Mouse (Mus musculus) kidney, postnatal 0 days (tissue): ENCODE measurements around the gene Cdk16. TPM values are rescaled to one million over a fixed set of nuclear protein-coding genes. Genes with fewer than 3 reads are reported as not detected.
A peak's percentile ranks its signal among the peaks of the same experiment; 100 is the strongest.
"Not testable (repeated sequence)": the region's sequence is repeated elsewhere in the genome, so short reads cannot be mapped to it uniquely, and the experiment has no call there.

Source experiments
- ATAC-seq: fragments of 200-750 bp; cut with Nextera tagmentation; replicated peaks from 2 replicates; pipeline ENCODE4 v1.8.0; 2017; ENCODE audit warnings: low read depth, moderate number of reproducible peaks, moderate TSS enrichment, moderate library complexity; ENCODE audit not compliant: low FRiP score
- DNase-seq: peaks from one replicate; pipeline ENCODE4 v3.0.0-alpha.2; 2016; ENCODE audit warnings: low spot score
- H3K27ac ChIP-seq: fragments of 300-500 bp; sonication (generic); 2 replicates; pipeline ENCODE4 v1.5.1; 2014; ENCODE audit warnings: mild to moderate bottlenecking
- H3K27me3 ChIP-seq: fragments of 300-500 bp; sonication (generic); 2 replicates; pipeline ENCODE4 v1.6.1; 2014; ENCODE audit warnings: low read length, mixed read lengths; ENCODE audit not compliant: insufficient read depth
- H3K36me3 ChIP-seq: fragments of 300-500 bp; sonication (generic); 2 replicates; pipeline ENCODE4 v1.6.1; 2014; ENCODE audit warnings: low read length, mixed read lengths; ENCODE audit not compliant: insufficient read depth
- H3K4me1 ChIP-seq: fragments of 300-500 bp; sonication (generic); replicated peaks from 2 replicates; pipeline ENCODE4 v1.6.1; 2014; ENCODE audit warnings: antibody characterized with exemption, low read length, mixed read lengths; ENCODE audit not compliant: insufficient read depth
- H3K4me2 ChIP-seq: fragments of 300-500 bp; sonication (generic); 2 replicates; pipeline ENCODE4 v1.6.1; 2014; ENCODE audit warnings: mild to moderate bottlenecking, low read length, moderate library complexity, mixed read lengths
- H3K4me3 ChIP-seq: fragments of 300-500 bp; sonication (generic); replicated peaks from 2 replicates; pipeline ENCODE4 v1.5.1; 2014; ENCODE audit warnings: low read depth, low read length
- H3K9ac ChIP-seq: fragments of 300-500 bp; sonication (generic); 2 replicates; pipeline ENCODE4 v1.6.1; 2014; ENCODE audit warnings: low read depth, low read length
- H3K9me3 ChIP-seq: fragments of 300-500 bp; sonication (generic); replicated peaks from 2 replicates; pipeline ENCODE4 v1.6.1; 2016; ENCODE audit warnings: low read length, inconsistent platforms, mixed read lengths
- CTCF ChIP-seq: IDR thresholded peaks from 2 replicates; pipeline ENCODE4 v1.5.1; 2016; ENCODE audit warnings: antibody characterized with exemption, low read depth, mild to moderate bottlenecking, moderate library complexity
- WGBS: fragments of 180-500 bp; shearing (Covaris S2); extraction: QIAGEN DNeasy Blood & Tissue Kit; methylation state at CpG from one replicate; pipeline ENCODE4 v1.1.7; 2014; 5-methylcytosine and 5-hydroxymethylcytosine counted together
- polyA plus RNA-seq: library from polyadenylated mRNA; unstranded; fragments of >200 nt; fragmentation: Nextera tagmentation; extraction: Ambion mirVana; gene quantifications from 2 replicates; pipeline ENCODE4 v1.2.1, GENCODE M21; 2015

Cdk16 gene
- polyA plus RNA-seq, 1 experiment from 2014 or later: 81.6 TPM

GRCm38 (mm10) chrX:20692616-20693015, 4.9 kb downstream of the Cdk16 start:
- DNase-seq: no peak
- H3K27ac ChIP-seq: no peak overlapping the region
- H3K4me1 ChIP-seq: no peaks in the 10 kb centered on the region
- no peaks in the 10 kb centered on the region for H3K27me3 ChIP-seq
- no peak overlapping the region for H3K9ac ChIP-seq
- WGBS: 92% methylated on average over 1 of the region's 1 CpGs
- no peak for ATAC-seq
- TF ChIP-seq CTCF: no peak
- no peaks in the 10 kb centered on the region for H3K9me3 ChIP-seq
- H3K4me3 ChIP-seq: no peak overlapping the region
- H3K36me3 ChIP-seq: peaks cover 24% of the 10 kb centered on the region; the same call in 1 of the 2 replicates
- no peak overlapping the region for H3K4me2 ChIP-seq

- ATAC-seq: no peak
- peaks cover 30% of the 10 kb centered on the region; the same call in 1 of the 2 replicates for H3K36me3 ChIP-seq
Observed at GRCm38 (mm10) chrX:20695842-20696241, 8.1 kb downstream of the Cdk16 start.

GRCm38 (mm10) chrX:20703741-20704290, 16.1 kb downstream of the Cdk16 start, which contains the start of gene Usp11:
Gene Usp11, plus strand, starts transcription at chrX:20703906.
- Histone ChIP-seq H3K36me3 (0 out of 2 replicates have a peak, but pooled peaks cover 5% of the 10 kb centered on the region), H3K9me3 (no peaks in the 10 kb centered on the region), H3K27me3 (no peaks in the 10 kb centered on the region), H3K4me1 (no peaks in the 10 kb centered on the region), H3K4me3 (peak within 1 kb of the TSS; percentile 53), H3K9ac (peak within 1 kb of the TSS; percentile 72), H3K27ac (peak within 1 kb of the TSS; percentile 93), H3K4me2 (peak within 1 kb of the TSS; percentile 58)
- peak; percentile 58 for ATAC-seq
- 29% methylated on average over 32 of the region's 32 CpGs for WGBS
- no peak for TF ChIP-seq CTCF
- peak; percentile 53 for DNase-seq

More at GRCm38 (mm10) chrX:20695842-20696241, 8.1 kb downstream of the Cdk16 start:
- TF ChIP-seq CTCF: no peak
- Histone ChIP-seq H3K27ac (no peak overlapping the region), H3K9ac (no peak overlapping the region), H3K4me1 (no peaks in the 10 kb centered on the region), H3K4me2 (no peak overlapping the region), H3K4me3 (no peak overlapping the region), H3K9me3 (no peaks in the 10 kb centered on the region), H3K27me3 (no peaks in the 10 kb centered on the region)
- WGBS: 86% methylated on average over 4 of the region's 4 CpGs
- no peak for DNase-seq

- Histone ChIP-seq H3K36me3 (no peaks in the 10 kb centered on the region), H3K27ac (peak overlapping the region; percentile 93), H3K27me3 (no peaks in the 10 kb centered on the region), H3K9ac (peak overlapping the region; percentile 72), H3K4me1 (no peaks in the 10 kb centered on the region), H3K9me3 (no peaks in the 10 kb centered on the region), H3K4me2 (peak overlapping the region; percentile 58), H3K4me3 (peak overlapping the region; percentile 53)
- WGBS: 20% methylated on average over 32 of the region's 32 CpGs
- peak; percentile 91 for DNase-seq
- peak; percentile 97 for ATAC-seq
- no peak for TF ChIP-seq CTCF
Observed at GRCm38 (mm10) chrX:20704295-20705082, 16.7 kb downstream of the Cdk16 start.

- H3K27ac ChIP-seq: no peak overlapping the region
- no peaks in the 10 kb centered on the region for H3K36me3 ChIP-seq
- DNase-seq (no peak), ATAC-seq (no peak)
- no peaks in the 10 kb centered on the region for H3K9me3 ChIP-seq
- H3K9ac ChIP-seq: no peak overlapping the region
- H3K4me3 ChIP-seq: peak overlapping the region; percentile 53
- peak overlapping the region; percentile 58 for H3K4me2 ChIP-seq
- no peaks in the 10 kb centered on the region for H3K4me1 ChIP-seq
- 28% methylated on average over 3 of the region's 3 CpGs for WGBS
- H3K27me3 ChIP-seq: no peaks in the 10 kb centered on the region
- TF ChIP-seq CTCF: no peak
Observed at GRCm38 (mm10) chrX:20705083-20705402, 17.3 kb downstream of the Cdk16 start.

- no peaks in the 10 kb centered on the region for H3K36me3 ChIP-seq
- H3K4me2 ChIP-seq: no peak overlapping the region
- H3K9me3 ChIP-seq: no peaks in the 10 kb centered on the region
- 75% methylated on average over 5 of the region's 5 CpGs for WGBS
- no peak for TF ChIP-seq CTCF
- no peaks in the 10 kb centered on the region for H3K27me3 ChIP-seq
- ATAC-seq (no peak), DNase-seq (no peak)
- H3K27ac ChIP-seq: no peak overlapping the region
- no peak overlapping the region for H3K4me3 ChIP-seq
- no peaks in the 10 kb centered on the region for H3K4me1 ChIP-seq
- no peak overlapping the region for H3K9ac ChIP-seq
Observed at GRCm38 (mm10) chrX:20728681-20729080, 40.9 kb downstream of the Cdk16 start.

GRCm38 (mm10) chrX:20730048-20730447, 42.3 kb downstream of the Cdk16 start:
- H3K4me3 ChIP-seq, H3K9ac ChIP-seq, H3K4me2 ChIP-seq, DNase-seq, H3K36me3 ChIP-seq, H3K9me3 ChIP-seq, H3K27ac ChIP-seq, H3K27me3 ChIP-seq, ATAC-seq, H3K4me1 ChIP-seq: not testable (repeated sequence)
- 40% methylated on average over 10 of the region's 10 CpGs for WGBS
